Mouse (Mus musculus) kidney, adult 2 months (tissue): ENCODE results near the gene Hmbs.

Experiments used
- CTCF ChIP-seq: fragments of 200-500 bp; conservative IDR thresholded peaks from 2 replicates; pipeline ENCODE4 v1.5.1; 2011; ENCODE audit warnings: low read depth, mild to moderate bottlenecking, control low read depth, low read length, moderate library complexity, mixed read lengths; ENCODE audit not compliant: insufficient read depth, insufficient read length
- POLR2A ChIP-seq: fragments of 200-500 bp; IDR thresholded peaks from one replicate; pipeline ENCODE4 v1.6.1; 2011; ENCODE audit warnings: low read depth, low read length, control low read depth

DNA sequence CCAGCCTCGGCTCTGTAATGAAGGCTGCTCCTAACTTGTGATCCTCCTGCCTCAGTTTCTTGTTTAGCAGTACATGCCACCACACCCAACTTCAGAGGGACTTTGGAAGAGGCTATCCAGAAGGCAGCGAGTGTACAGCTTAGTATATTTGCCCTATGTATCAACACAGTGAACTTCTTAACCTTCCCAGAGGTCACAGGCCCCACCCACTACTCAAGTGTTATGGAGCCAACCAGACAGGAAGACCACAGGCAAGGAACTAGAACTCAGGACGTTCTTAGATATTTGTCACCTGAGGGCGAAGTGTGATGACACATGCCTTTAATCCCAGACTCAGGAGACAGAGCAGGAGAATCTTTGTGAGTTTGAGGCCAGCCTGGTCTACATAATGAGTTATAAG lies 3.6 kb upstream of the Hmbs start:
- TF ChIP-seq CTCF (no peak), POLR2A (no peak)
